Mouse (Mus musculus) ES-Bruce4 (cell line): ENCODE measurements around the gene Myt1l.

ENCODE experiments used
- CTCF ChIP-seq: IDR thresholded peaks from one replicate; pipeline ENCODE4 v1.8.1; 2011; ENCODE audit warnings: low read depth, low read length
- EP300 ChIP-seq: IDR thresholded peaks from 2 replicates; pipeline ENCODE4 v1.6.1; 2011; ENCODE audit warnings: low read depth, low read length; ENCODE audit not compliant: insufficient read depth
- POLR2A ChIP-seq: IDR thresholded peaks from one replicate; pipeline ENCODE4 v1.8.1; 2011; ENCODE audit warnings: low read length; ENCODE audit not compliant: insufficient read depth

GRCm38 (mm10) chr12:29868781-29869180 is 340.6 kb downstream of the Myt1l start:
- TF ChIP-seq CTCF (no peak), POLR2A (no peak), EP300 (no peak)
